Mouse (Mus musculus) c-Kit-positive CD71-negative TER-119-negative erythroid progenitor cells, embryonic 14.5 days (primary cell): ENCODE measurements around the gene Wdr83os.

Source experiments
- DNase-seq: peaks from one replicate; pipeline ENCODE4 v3.0.0-alpha.2; 2013; ENCODE audit warnings: low read depth

Wdr83os gene

DNA sequence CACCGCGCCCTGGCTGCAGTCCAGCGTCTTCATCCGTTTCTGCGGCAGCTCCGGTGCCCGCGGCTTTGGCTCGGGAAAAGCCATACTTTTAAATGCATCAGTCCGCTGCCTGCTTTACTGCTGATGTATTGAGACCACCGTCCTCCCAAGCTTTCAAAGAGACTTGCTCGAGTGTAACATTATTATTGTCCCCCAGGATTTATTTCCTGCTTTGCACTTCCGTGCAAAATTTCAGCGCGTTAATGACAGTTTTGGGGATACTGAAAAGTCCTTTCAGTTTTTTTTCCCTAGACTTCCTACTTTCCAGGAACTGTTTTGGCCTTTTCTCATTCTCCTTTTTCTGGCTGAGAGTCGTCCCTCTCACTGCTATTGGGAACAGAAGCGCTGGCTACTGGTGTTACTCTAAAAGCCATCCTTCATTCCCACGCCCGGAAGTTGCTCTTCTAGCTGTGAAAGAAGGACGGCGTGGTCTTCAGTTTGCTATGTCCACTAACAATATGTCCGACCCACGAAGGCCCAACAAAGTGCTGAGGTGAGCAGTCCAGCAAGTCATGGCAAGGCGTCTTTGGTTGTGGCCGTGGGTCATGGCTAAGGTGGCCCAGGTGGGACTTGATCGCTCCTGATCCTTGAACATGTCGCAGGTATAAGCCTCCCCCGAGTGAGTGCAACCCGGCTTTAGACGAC lies at the start of gene Wdr83os:
Wdr83os (plus strand) TSS at position 209 of the 684 bp plus-strand sequence.
- peak; percentile 68 for DNase-seq

GRCm38 (mm10) chr8:85032622-85033311 lies 47.8 kb upstream of the Wdr83os start:
- DNase-seq: no peak

DNA sequence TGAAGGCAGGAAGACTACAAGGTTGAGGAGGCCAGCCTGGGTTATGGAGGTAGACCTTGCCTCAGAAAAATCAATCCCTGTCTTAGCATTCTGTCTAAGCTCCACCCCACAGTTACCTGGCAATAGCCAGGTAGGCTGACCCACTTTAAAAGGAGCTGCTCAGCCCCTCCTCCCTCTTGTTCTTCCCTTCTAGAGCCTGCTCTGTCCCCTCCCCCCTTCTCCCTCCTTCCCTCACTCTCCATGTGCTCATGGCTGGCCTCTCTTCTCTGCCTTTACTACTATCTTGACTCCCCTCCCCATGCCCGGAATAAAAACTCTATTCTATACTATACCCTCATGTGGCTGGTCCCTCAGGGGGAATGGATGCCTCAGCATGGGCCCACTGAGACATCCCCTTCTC lies 46.7 kb upstream of the Wdr83os start:
- DNase-seq: no peak

DNA sequence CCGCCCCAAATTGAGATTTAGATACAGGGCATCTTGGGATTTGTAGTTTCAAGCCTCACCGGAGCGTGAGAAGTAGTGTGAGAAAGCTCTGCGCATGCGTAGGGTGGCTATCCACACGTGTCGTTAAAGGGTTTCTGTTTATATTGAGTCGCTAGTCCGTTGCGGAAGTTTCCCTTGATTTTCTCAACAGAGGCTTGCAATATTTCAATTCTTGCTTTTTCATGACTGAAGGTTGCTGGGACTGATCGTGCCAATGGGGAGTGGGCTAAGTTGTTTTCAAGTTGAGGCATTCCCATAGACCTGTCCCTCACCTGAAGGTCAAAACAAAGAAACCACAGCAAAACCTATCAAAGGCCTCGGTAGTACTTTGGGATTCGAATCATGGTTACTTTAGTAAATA lies 45.8 kb upstream of the Wdr83os start:
- DNase-seq: peak; percentile 85

DNA sequence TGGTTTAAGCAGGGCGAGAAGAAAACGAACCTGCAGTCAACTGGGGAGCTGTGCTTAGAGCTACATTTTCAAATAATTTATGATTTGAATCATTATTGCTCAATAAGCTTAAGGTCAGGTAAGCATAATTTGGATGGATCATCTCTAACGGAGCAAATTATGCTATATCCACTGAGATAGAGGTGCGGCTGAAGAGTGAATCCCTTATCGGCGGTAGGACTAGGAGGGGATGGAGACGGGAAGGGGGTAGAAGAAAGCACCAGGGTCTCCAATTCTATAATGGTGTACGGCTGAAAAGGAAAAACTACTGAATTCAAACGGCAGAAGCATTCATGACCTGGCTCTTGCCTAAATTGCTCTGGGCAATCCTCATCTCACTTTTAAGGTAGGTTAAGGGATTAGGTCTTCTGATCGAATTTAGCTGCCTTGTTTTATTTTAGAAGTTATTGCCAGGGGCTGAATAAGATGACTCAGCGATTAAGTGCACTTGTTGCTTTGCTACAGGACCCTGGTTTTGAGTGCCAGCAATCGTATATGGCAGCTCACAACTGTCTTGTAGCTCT lies 45.3 kb upstream of the Wdr83os start:
- DNase-seq: no peak

GRCm38 (mm10) chr8:85035728-85036310 lies 44.7 kb upstream of the Wdr83os start:
- no peak for DNase-seq

DNA sequence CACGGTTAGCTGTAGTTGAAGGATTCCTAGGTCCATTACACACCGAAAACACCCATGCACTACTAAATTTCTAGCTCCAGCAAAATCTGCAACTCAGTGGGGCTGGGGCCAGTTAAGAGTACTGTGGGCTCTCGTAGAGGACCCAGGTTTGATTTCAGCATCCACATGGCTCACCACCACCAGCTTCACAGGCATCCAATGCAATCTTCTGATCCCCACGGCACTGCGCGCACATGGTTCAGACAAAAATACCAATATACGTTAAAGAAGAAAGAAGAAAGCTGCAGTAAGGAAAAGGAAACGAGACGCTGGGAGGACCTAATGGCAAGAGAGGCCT lies 44.2 kb upstream of the Wdr83os start:
- DNase-seq: no peak

- DNase-seq: peak; percentile 87
These were observed 43.7 kb upstream of the Wdr83os start, which contains the start of gene Tnpo2 for GRCm38 (mm10) chr8:85036718-85037365. Gene Tnpo2 (plus strand): TSS chr8:85036915.

DNA sequence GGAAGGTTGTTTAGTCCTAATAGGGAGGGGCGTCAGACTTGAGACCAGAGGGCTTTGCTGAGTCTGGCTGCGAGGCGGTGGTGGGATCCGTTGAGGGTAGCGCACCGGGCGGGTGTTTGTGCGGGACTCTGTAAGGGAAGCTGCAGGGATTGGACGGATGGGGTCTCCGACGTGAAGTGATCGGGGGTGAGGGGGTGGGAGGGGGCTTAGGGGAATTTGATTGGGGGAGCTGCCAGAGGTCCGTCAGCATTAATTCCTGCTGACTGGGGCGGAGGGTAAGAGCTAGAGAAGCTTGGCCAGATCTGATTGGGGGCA lies 43.2 kb upstream of the Wdr83os start:
- no peak for DNase-seq

DNA sequence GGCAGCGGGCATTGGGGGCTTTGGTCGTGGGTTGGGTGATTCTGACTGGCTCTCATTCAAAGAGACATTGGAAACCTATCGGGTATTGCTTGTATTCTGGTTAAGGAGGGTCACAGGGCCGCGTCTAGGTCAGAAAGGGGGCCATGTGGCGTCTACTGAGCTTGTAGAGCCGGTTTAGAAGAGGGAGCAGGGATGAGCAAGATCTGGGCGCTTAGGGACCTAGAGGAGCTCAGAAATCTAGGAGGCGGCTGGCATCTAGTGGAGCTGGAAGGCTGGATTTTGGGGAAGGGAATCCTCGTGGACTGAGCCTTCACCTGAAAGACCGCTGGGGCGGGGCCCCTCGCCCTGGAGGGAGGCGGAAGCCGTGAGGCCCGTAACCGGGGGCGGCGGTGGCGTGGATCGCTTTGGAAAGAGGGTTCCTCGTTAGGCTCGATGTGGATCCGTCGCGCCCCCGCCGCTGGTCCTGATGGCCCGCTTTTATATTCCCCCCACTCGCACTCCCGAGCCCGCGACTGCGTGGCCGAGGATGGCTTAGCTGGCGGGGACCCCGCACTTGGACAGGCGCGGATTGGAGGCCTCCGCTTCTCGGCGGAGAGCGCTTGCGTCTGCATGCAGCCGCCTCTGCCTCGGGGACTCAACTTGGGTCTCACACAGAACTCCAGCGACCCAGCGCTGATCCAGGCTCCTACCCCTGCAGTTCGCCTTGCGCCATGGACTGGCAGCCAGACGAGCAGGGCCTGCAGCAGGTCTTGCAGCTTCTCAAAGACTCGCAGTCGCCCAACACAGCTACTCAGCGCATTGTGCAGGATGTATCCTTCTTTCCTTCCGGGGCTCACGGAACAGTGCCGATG lies 42.6 kb upstream of the Wdr83os start:
- DNase-seq: no peak

GRCm38 (mm10) chr8:85043619-85044018 lies 36.9 kb upstream of the Wdr83os start:
- DNase-seq: no peak

DNA sequence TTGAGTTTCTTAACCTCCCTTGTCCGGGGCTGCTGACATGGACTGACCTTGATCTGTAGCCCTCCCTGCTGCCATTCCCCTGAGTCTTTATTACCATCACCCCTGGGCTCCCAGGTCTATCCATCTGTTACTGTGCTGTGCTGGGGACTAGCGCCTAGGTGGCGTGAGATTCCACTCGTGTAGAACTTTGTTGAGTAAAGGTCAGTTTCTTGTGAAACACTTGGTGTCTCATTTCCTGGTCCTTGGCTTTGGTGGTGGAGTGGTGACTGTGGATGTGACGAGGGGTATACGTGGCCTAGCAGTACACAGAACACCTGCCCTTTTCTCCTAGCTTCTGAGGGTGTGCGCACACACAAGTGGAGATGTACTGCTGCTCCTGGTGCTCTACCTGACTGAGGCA lies 23.2 kb upstream of the Wdr83os start:
- no peak for DNase-seq

DNA sequence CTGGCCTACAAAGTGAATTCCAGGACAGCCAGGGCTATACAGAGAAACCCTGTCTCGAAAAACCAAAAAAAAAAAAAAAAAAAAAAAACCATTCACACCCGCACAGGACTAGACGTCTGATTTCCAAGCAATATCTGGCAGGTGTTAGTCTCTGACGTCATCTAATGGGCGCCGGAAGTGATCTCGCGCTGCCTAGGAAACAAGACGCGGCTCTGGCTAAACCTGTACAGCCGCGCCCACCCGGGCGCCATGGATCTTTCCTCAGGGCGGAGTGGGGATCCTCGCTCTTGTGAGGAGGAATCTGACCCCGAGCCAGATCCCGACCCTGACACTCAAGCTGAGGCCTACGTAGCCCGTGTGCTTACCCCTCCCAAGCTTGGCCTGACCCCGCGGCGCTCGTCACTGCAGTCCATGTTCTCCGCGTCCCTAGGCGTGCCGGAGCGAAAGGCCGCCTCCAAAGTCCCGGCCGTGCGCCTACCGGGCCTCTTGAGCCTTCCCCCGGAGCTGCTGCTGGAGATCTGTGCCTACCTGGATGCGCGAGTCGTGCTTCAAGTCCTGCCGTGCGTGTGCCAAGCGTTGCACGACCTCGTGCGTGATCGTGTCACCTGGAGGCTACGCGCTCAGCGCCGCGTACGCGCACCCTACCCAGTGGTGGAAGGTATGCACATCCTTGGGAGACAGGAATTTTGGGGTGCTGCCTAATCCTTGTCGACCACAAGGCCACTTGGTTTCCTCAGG lies 20.5 kb upstream of the Wdr83os start, which contains the start of gene Fbxw9:
Fbxw9 (plus strand) TSS at position 177 of the 738 bp plus-strand sequence.
- peak; percentile 91 for DNase-seq

DNA sequence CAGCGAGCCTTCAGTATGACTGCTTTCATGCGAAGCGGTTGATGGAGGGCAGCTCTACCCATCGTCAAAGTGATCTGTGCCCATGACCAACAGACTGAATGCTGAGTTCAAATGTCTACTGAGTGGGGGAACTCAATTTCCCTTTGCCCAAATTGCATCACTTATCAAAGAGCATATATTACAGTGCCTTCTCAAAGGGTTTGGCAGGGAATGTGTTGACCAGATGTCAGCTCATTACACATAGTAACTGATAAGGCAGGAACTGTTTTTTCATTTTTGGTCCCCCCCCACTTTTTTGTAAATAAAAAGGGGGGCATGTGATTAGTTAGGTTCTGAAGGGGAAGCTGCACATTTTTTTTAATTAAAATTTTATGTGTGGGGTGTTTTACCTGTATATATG lies 17.9 kb upstream of the Wdr83os start:
- no peak for DNase-seq

DNA sequence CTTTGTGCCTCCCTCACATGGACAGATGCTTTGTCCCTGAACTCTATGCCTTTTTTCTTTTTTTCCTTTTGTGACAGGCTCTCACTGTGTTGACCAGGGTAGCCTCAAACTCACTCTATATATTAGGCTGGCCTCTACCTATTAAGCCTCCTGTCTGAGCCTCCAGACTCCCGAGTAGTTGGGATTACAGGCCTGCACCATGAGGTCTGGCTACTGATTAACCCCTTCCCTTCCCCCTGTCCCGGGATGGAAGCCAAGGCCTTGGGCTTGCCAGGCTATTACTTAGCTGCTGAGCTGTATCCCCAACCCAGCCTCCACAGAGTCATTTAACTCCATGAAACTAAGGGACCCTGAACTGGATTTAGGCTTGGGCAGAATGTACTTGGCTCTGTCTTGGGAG lies 15.3 kb upstream of the Wdr83os start:
- no peak for DNase-seq

- DNase-seq: no peak
These were observed 13.4 kb upstream of the Wdr83os start for GRCm38 (mm10) chr8:85067155-85067554.

GRCm38 (mm10) chr8:85067982-85068381 lies 12.6 kb upstream of the Wdr83os start, which contains the start of gene Gm5741:
Gene Gm5741 (minus strand): TSS chr8:85067982.
- no peak for DNase-seq

- DNase-seq: no peak
These were observed 9.5 kb upstream of the Wdr83os start for GRCm38 (mm10) chr8:85071041-85071440.

DNA sequence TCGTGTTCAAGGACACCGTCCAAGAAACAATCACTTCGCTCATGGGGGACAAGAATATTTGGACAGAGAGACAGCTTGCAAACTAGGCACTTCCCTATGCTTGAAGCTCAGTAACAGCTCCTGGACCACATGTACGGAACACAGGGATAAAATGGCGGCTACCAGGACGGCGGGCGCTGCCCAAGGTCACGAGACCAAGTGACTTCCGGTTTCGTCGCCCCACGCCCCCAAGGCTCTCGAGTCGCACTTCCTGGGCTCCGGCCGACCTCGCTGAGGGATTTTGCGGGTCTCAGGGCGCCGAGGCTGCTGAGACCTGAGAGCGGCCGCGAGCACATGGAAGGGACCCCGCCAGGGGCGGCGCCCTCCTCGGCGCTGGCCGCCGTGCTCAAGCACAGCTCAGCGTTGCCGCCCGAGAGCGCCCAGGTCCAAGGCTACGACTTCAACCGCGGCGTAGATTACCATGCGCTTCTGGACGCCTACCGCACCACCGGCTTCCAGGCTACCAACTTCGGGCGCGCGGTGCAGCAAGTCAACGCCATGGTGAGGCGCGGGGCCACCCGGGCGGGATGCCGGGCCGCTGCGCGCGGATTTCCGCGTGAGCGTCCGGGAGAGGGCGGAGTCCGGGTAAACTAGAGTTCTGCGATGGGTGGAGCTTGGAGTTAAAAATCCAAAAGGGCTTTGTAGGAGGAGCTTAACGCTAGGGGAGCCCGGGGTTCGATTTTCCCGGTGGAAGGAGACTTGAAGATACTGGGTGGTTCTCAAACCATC lies 8.8 kb upstream of the Wdr83os start, which contains the start of gene Dhps:
Dhps (plus strand) TSS at position 244 of the 768 bp plus-strand sequence.
- peak; percentile 80 for DNase-seq

DNA sequence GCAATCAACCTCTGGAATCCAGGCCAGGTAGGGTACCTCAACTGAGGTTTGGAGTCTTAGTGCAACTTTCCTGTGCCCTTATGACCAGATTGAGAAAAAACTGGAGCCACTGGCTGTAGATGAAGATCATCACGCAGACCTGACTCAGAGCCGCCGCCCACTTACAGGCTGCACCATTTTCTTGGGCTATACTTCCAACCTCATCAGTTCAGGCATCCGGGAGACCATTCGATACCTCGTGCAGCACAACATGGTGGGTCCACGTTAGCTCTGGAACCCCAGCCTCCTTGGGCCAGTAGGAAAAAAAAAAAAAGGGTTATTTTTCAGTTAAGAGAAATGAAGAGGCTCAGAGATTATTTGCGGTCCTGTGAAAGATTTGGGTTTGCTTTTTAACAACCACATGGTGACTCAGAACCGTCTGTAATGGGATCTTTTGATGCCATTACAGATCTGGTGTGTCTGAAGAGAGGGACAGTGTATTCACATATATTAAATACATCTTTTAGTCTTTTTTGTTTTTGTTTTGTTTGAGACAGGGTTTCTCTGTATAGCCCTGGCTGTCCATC lies 8.1 kb upstream of the Wdr83os start:
- DNase-seq: no peak
